Mouse (Mus musculus) kidney, adult 11 months (tissue): ENCODE results near the gene B3gat1.

ENCODE experiments used
- DNase-seq: peaks from one replicate; pipeline ENCODE4 v3.0.0; 2022

Gene B3gat1

DNA sequence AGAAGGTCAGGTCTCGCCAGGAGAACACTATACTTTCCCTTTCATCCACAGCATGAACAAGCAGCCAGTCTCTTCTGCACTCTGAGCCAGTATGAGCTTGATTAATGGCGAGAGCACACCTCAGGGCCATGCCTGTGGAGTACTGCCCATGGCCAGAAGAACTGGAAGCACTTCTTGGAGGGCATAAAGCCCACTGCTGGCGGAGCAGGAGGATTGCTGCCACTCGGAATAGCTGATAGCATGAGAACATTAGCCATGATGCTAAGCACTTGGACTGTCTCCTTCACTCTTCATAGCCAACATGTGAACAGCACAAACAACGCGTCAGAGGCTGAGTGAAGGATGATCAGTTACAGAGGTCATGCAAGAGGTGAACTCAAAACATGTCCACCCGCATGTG lies 44.9 kb downstream of the B3gat1 start:
- peak; percentile 30 for DNase-seq

DNA sequence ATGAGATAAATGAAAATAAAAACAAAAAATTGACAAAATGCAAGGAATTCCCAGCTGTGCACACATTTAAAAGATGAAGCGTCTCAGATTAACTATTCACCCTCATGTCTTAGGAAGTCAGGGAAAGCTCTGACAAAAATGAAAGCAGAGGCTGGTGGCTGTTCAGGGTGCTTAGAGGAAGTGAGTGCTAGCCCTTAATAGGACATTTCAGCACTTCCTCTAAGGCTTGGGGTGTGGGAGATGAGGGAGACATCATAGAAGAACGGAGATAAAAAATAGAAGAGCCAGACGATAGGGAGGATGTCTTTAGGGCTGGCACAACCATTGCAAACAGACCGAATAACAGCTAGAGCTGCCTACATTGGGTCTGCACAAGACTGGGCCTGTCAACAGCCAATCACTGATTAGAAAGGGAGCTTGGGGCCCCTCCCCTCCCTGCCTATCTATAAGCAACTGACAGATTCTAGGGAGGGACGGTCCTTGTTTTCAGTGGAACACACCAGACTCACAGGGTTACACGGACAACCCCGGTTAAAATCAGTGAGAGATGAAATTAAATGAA lies 50.0 kb downstream of the B3gat1 start:
- no peak for DNase-seq

- no peak for DNase-seq
These were observed 59.3 kb downstream of the B3gat1 start for GRCm38 (mm10) chr9:26792829-26793228.

- DNase-seq: no peak
These were observed 64.7 kb downstream of the B3gat1 start for GRCm38 (mm10) chr9:26798205-26798604.

DNA sequence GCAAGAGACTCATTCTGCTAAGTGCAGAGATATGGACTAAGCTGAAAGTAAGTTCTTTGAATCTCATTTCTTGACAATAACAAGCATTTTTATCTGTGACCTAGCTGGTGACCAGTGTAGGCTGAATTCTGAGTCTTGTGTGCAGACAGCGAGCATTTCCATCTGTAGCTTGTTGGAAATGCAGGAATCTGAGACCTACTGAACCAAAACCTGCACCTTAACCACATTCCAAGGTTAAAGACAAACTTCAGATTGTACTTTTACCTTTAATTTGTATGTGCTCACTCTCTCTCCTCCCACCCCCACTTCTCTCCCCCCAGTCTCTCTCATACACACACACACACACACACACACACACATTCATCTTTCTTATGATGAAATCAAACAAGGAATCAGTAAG lies 65.2 kb downstream of the B3gat1 start:
- DNase-seq: peak; percentile 61

DNA sequence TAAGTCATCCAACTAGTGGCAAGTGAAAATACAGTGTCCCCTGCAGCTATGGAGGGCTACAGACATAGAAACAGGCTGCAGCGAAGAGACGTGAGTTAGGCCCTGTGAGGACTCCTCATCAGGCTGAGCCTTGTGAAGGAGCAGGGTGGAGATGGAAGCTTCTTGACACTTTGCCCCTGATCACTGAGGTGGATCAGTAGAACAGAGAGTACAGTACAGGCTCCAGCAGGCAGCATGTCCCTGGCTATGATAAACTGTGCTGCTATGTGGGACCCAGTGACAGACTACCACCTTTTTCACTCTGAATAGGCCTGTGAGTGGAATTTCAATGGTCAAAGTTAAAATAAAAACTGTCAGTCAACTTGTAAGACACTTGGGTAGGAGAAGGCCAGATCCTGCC lies 66.8 kb downstream of the B3gat1 start:
- peak; percentile 81 for DNase-seq

DNA sequence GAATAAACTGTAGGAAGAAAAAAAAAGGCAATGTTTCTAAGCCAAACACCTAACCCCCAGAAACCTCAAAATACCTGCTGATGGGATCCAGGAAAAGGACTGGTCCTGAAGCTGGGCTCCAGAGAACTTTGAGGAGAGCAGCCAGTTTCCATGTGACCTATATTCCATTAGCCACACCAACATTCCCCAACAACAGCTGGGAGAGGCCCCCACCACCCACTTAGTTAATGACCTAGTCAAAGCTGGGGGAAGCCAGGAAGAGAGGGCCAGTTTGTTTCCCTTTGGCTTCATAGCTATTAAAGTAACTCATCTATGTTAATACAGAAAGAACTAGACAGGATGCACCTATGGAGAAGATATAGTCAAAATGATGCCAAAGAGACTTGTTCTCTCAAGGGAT lies 70.8 kb downstream of the B3gat1 start:
- no peak for DNase-seq

GRCm38 (mm10) chr9:26805935-26806666 lies 72.6 kb downstream of the B3gat1 start, which contains the start of gene Glb1l2:
Gene Glb1l2 (minus strand): TSS chr9:26806468.
- peak; percentile 98 for DNase-seq

DNA sequence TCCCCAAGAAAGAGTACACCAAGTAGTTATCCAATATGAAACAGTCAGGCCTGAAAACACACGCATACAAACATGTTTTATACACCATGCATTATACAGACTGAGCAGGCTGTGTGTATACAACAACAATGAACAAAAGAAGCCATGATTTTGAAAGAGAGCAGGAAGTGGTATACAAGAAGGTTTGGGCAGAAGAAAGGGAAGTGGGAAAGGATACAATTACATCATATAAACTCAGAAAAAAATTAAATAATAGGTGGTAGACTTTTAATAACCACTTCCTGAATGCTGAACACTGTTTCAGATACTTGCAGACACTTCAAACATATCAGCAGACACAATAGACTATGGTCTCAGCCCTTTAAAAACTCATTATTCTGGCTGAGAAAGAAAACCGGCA lies 75.2 kb downstream of the B3gat1 start:
- DNase-seq: no peak
